Mouse (Mus musculus): ENCODE data around the gene Herc6. TPM values are rescaled to one million over a fixed set of nuclear protein-coding genes. Genes with fewer than 3 reads are reported as not detected.

Herc6 gene
- polyA plus RNA-seq, 1 experiment from 2014 or later: 1.2 TPM

- Histone ChIP-seq H3K27ac (ENCODE audit: low read depth, low read length) (no peak overlapping the region), H3K4me2 (ENCODE audit: low read depth, low read length) (no peak overlapping the region), H3K4me1 (ENCODE audit: control insufficient read depth, insufficient read depth, low read length) (no peaks in the 10 kb centered on the region), H3K9ac (replicated peaks; ENCODE audit: low read depth, low read length) (no peak overlapping the region), H3K27me3 (ENCODE audit: control insufficient read depth, insufficient read depth, low read length) (no peaks in the 10 kb centered on the region), H3K9me3 (ENCODE audit: control insufficient read depth, low read length) (no peaks in the 10 kb centered on the region), H3K4me3 (ENCODE audit: low read depth, low read length) (no peak overlapping the region), H3K36me3 (ENCODE audit: control insufficient read depth, insufficient read depth, low read length) (no peaks in the 10 kb centered on the region)
- peak; percentile 83 for ATAC-seq (ENCODE audit: low read depth)
- WGBS: 54% methylated on average over 2 of the region's 2 CpGs
Measured at GRCm38 (mm10) chr6:57615788-57616187, 35.0 kb downstream of the Herc6 start.

GRCm38 (mm10) chr6:57639531-57639930 is 58.7 kb downstream of the Herc6 start:
- H3K4me2 ChIP-seq (ENCODE audit: low read depth, low read length): no peak overlapping the region
- H3K4me3 ChIP-seq (ENCODE audit: low read depth, low read length): no peak overlapping the region
- no peak overlapping the region for H3K27ac ChIP-seq (ENCODE audit: low read depth, low read length)
- H3K36me3 ChIP-seq (ENCODE audit: control insufficient read depth, insufficient read depth, low read length): no peaks in the 10 kb centered on the region
- H3K4me1 ChIP-seq (ENCODE audit: control insufficient read depth, insufficient read depth, low read length): no peaks in the 10 kb centered on the region
- ATAC-seq (ENCODE audit: low read depth): no peak
- no peaks in the 10 kb centered on the region for H3K9me3 ChIP-seq (ENCODE audit: control insufficient read depth, low read length)
- 27% methylated on average over 1 of the region's 1 CpGs for WGBS
- H3K27me3 ChIP-seq (ENCODE audit: control insufficient read depth, insufficient read depth, low read length): no peaks in the 10 kb centered on the region
- H3K9ac ChIP-seq (replicated peaks; ENCODE audit: low read depth, low read length): no peak overlapping the region

- H3K9me3 ChIP-seq (ENCODE audit: control insufficient read depth, low read length): no peaks in the 10 kb centered on the region
- no peak overlapping the region for H3K4me3 ChIP-seq (ENCODE audit: low read depth, low read length)
- H3K27me3 ChIP-seq (ENCODE audit: control insufficient read depth, insufficient read depth, low read length): no peaks in the 10 kb centered on the region
- no peak overlapping the region for H3K9ac ChIP-seq (replicated peaks; ENCODE audit: low read depth, low read length)
- ATAC-seq (ENCODE audit: low read depth): peak; percentile 97
- H3K4me1 ChIP-seq (ENCODE audit: control insufficient read depth, insufficient read depth, low read length): no peaks in the 10 kb centered on the region
- H3K4me2 ChIP-seq (ENCODE audit: low read depth, low read length): no peak overlapping the region
- H3K36me3 ChIP-seq (ENCODE audit: control insufficient read depth, insufficient read depth, low read length): no peaks in the 10 kb centered on the region
- 40% methylated on average over 4 of the region's 4 CpGs for WGBS
- H3K27ac ChIP-seq (ENCODE audit: low read depth, low read length): no peak overlapping the region
Measured at GRCm38 (mm10) chr6:57641789-57642188, 61.0 kb downstream of the Herc6 start.

- Histone ChIP-seq H3K36me3 (ENCODE audit: control insufficient read depth, insufficient read depth, low read length) (no peaks in the 10 kb centered on the region), H3K4me3 (ENCODE audit: low read depth, low read length) (no peak overlapping the region), H3K9ac (replicated peaks; ENCODE audit: low read depth, low read length) (no peak overlapping the region), H3K27ac (ENCODE audit: low read depth, low read length) (no peak overlapping the region), H3K9me3 (ENCODE audit: control insufficient read depth, low read length) (no peaks in the 10 kb centered on the region), H3K27me3 (ENCODE audit: control insufficient read depth, insufficient read depth, low read length) (no peaks in the 10 kb centered on the region), H3K4me1 (ENCODE audit: control insufficient read depth, insufficient read depth, low read length) (no peaks in the 10 kb centered on the region), H3K4me2 (ENCODE audit: low read depth, low read length) (no peak overlapping the region)
- ATAC-seq (ENCODE audit: low read depth): no peak
- WGBS: 53% methylated on average over 1 of the region's 1 CpGs
Measured at GRCm38 (mm10) chr6:57647256-57647655, 66.5 kb downstream of the Herc6 start.

- H3K4me3 ChIP-seq (ENCODE audit: low read depth, low read length): no peak overlapping the region
- ATAC-seq (ENCODE audit: low read depth): no peak
- no peaks in the 10 kb centered on the region for H3K27me3 ChIP-seq (ENCODE audit: control insufficient read depth, insufficient read depth, low read length)
- no peak overlapping the region for H3K9ac ChIP-seq (replicated peaks; ENCODE audit: low read depth, low read length)
- H3K4me2 ChIP-seq (ENCODE audit: low read depth, low read length): no peak overlapping the region
- H3K27ac ChIP-seq (ENCODE audit: low read depth, low read length): no peak overlapping the region
- WGBS: 87% methylated on average over 4 of the region's 4 CpGs
- H3K4me1 ChIP-seq (ENCODE audit: control insufficient read depth, insufficient read depth, low read length): no peaks in the 10 kb centered on the region
- no peaks in the 10 kb centered on the region for H3K9me3 ChIP-seq (ENCODE audit: control insufficient read depth, low read length)
- no peaks in the 10 kb centered on the region for H3K36me3 ChIP-seq (ENCODE audit: control insufficient read depth, insufficient read depth, low read length)
Measured at GRCm38 (mm10) chr6:57661295-57661694, 80.5 kb downstream of the Herc6 start.

- Histone ChIP-seq H3K4me3 (ENCODE audit: low read depth, low read length) (no peak overlapping the region), H3K36me3 (ENCODE audit: control insufficient read depth, insufficient read depth, low read length) (no peaks in the 10 kb centered on the region), H3K27ac (ENCODE audit: low read depth, low read length) (no peak overlapping the region), H3K9me3 (ENCODE audit: control insufficient read depth, low read length) (no peaks in the 10 kb centered on the region), H3K9ac (replicated peaks; ENCODE audit: low read depth, low read length) (no peak overlapping the region), H3K27me3 (ENCODE audit: control insufficient read depth, insufficient read depth, low read length) (no peaks in the 10 kb centered on the region), H3K4me2 (ENCODE audit: low read depth, low read length) (no peak overlapping the region), H3K4me1 (ENCODE audit: control insufficient read depth, insufficient read depth, low read length) (no peaks in the 10 kb centered on the region)
- ATAC-seq (ENCODE audit: low read depth): no peak
- 97% methylated on average over 1 of the region's 1 CpGs for WGBS
Measured at GRCm38 (mm10) chr6:57684156-57684555, 103.4 kb downstream of the Herc6 start.

- under 1% methylated on average over 52 of the region's 52 CpGs for WGBS
- peak; percentile 97 for ATAC-seq (ENCODE audit: low read depth)
Measured at GRCm38 (mm10) chr6:57691467-57692261, 110.9 kb downstream of the Herc6 start, which contains the start of gene Pyurf. Gene Pyurf, minus strand, starts transcription at chr6:57692078.

GRCm38 (mm10) chr6:57693116-57693515 is 112.3 kb downstream of the Herc6 start:
- H3K4me2 ChIP-seq (ENCODE audit: low read depth, low read length): no peak overlapping the region
- H3K4me1 ChIP-seq (ENCODE audit: control insufficient read depth, insufficient read depth, low read length): no peaks in the 10 kb centered on the region
- no peaks in the 10 kb centered on the region for H3K36me3 ChIP-seq (ENCODE audit: control insufficient read depth, insufficient read depth, low read length)
- ATAC-seq (ENCODE audit: low read depth): no peak
- no peak overlapping the region for H3K27ac ChIP-seq (ENCODE audit: low read depth, low read length)
- no peaks in the 10 kb centered on the region for H3K27me3 ChIP-seq (ENCODE audit: control insufficient read depth, insufficient read depth, low read length)
- no peak overlapping the region for H3K4me3 ChIP-seq (ENCODE audit: low read depth, low read length)
- H3K9ac ChIP-seq (replicated peaks; ENCODE audit: low read depth, low read length): no peak overlapping the region
- no peaks in the 10 kb centered on the region for H3K9me3 ChIP-seq (ENCODE audit: control insufficient read depth, low read length)
- WGBS: 91% methylated on average over 3 of the region's 3 CpGs

More at GRCm38 (mm10) chr6:57691467-57692261, 110.9 kb downstream of the Herc6 start, which contains the start of gene Pyurf:
- peak within 1 kb of the TSS; percentile 76 for H3K9ac ChIP-seq (replicated peaks; ENCODE audit: low read depth, low read length)
- H3K4me3 ChIP-seq (ENCODE audit: low read depth, low read length): peak within 1 kb of the TSS; percentile 79
- H3K36me3 ChIP-seq (ENCODE audit: control insufficient read depth, insufficient read depth, low read length): no peaks in the 10 kb centered on the region
- no peaks in the 10 kb centered on the region for H3K27me3 ChIP-seq (ENCODE audit: control insufficient read depth, insufficient read depth, low read length)
- H3K4me1 ChIP-seq (ENCODE audit: control insufficient read depth, insufficient read depth, low read length): no peaks in the 10 kb centered on the region
- peak within 1 kb of the TSS; percentile 86 for H3K27ac ChIP-seq (ENCODE audit: low read depth, low read length)
- no peaks in the 10 kb centered on the region for H3K9me3 ChIP-seq (ENCODE audit: control insufficient read depth, low read length)
- peak within 1 kb of the TSS; percentile 61 for H3K4me2 ChIP-seq (ENCODE audit: low read depth, low read length)

- H3K9me3 ChIP-seq (ENCODE audit: control insufficient read depth, low read length): no peaks in the 10 kb centered on the region
- H3K27me3 ChIP-seq (ENCODE audit: control insufficient read depth, insufficient read depth, low read length): no peaks in the 10 kb centered on the region
- no peaks in the 10 kb centered on the region for H3K36me3 ChIP-seq (ENCODE audit: control insufficient read depth, insufficient read depth, low read length)
- peak overlapping the region; percentile 83 for H3K4me2 ChIP-seq (ENCODE audit: low read depth, low read length)
- H3K9ac ChIP-seq (replicated peaks; ENCODE audit: low read depth, low read length): peak overlapping the region; percentile 96
- ATAC-seq (ENCODE audit: low read depth): no peak
- peak overlapping the region; percentile 100 for H3K27ac ChIP-seq (ENCODE audit: low read depth, low read length)
- WGBS: 54% methylated on average over 4 of the region's 4 CpGs
- peaks cover 12% of the 10 kb centered on the region for H3K4me1 ChIP-seq (ENCODE audit: control insufficient read depth, insufficient read depth, low read length)
- H3K4me3 ChIP-seq (ENCODE audit: low read depth, low read length): peak overlapping the region; percentile 82
Measured at GRCm38 (mm10) chr6:57701686-57702085, 120.9 kb downstream of the Herc6 start.

Measured in neural tube, embryonic 14.5 days (tissue).